Comparison of ENCODE assay signal across 13 mouse cellular contexts in the genomic region with DNA sequence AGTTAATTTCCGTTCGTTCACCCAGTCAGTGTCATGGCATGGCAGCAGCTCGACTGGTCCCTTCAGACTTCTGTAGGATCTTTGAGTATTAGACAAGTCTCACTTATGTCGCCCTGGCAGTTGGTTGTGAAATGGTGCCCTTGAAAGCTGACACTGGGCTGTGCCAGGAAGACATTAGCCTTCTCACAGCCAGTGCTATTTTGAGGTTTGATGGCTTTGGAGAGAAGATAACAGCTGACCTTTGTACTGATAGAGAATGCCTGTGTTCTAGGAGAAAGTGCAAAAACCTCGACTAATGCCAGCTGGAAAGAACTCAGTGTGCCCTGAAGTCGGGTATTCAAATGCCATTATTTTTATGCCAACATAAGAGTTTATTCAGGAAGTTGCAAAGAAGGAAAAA.
A peak's percentile ranks its signal among the peaks of the same experiment; 100 is the strongest.
DNase-seq lines count a peak whose midpoint lies in the region; ATAC-seq and TF ChIP-seq lines count a peak whose summit lies in the region.
"Had no signal": no experiment of that assay in that cellular context is flagged by ENCODE, and none has a peak within 500 bp of the region (broad histone marks: within the 10 kb centered on the region; RNA-seq: fewer than 3 reads in every experiment).

No protein-coding gene starts in this region.

- H3K4me1 ChIP-seq in heart, embryonic 12.5 days (replicated peaks): peaks cover 13% of the 10 kb centered on the region
- H3K4me1 ChIP-seq in heart, adult 2 months (ENCODE audit: control insufficient read depth, insufficient read depth, low read length): peaks cover 7% of the 10 kb centered on the region
- H3K4me1 ChIP-seq in intestine, postnatal 0 days (replicated peaks; ENCODE audit: control insufficient read depth, insufficient read depth, low read length): peaks cover 5% of the 10 kb centered on the region; the same call in 1 of the 2 replicates
- H3K4me1 ChIP-seq in forebrain, embryonic 14.5 days (ENCODE audit: control insufficient read depth, insufficient read depth, low read length): no peaks in the 10 kb centered on the region
- H3K4me1 ChIP-seq: hindbrain, embryonic 12.5 days; midbrain, embryonic 12.5 days had no signal

- H3K79me2 ChIP-seq in heart, adult 2 months (replicated peaks; ENCODE audit: control insufficient read depth, insufficient read depth, low read length): no peaks in the 10 kb centered on the region

- TF ChIP-seq EP300 in heart, adult 2 months (IDR thresholded peaks at IDR 0.05; ENCODE audit: insufficient read depth, low read depth, low read length): 0 out of 2 replicates have a peak, but pooled peaks have one; percentile 11

- no peak overlapping the region for H3K4me2 ChIP-seq in heart, embryonic 12.5 days
- H3K4me2 ChIP-seq in intestine, postnatal 0 days (replicated peaks; ENCODE audit: low read depth): no peak overlapping the region
- no peak overlapping the region for H3K4me2 ChIP-seq in forebrain, embryonic 14.5 days (ENCODE audit: low read length)
- H3K4me2 ChIP-seq: hindbrain, embryonic 12.5 days; midbrain, embryonic 12.5 days had no signal

- ATAC-seq in heart, embryonic 12.5 days (ENCODE audit: insufficient number of reproducible peaks, low FRiP score): no peak
- ATAC-seq in intestine, postnatal 0 days: peak; percentile 82
- no peak for ATAC-seq in cerebellum, adult (ENCODE audit: insufficient number of reproducible peaks, low FRiP score, low TSS enrichment)
- ATAC-seq in forebrain, embryonic 14.5 days: no peak
- ATAC-seq: forebrain, embryonic 16.5 days had no signal

- TF ChIP-seq CTCF in heart, adult 2 months (IDR thresholded peaks at IDR 0.05): no peak
- no peak for TF ChIP-seq CTCF in intestine, postnatal 0 days (IDR thresholded peaks at IDR 0.05; ENCODE audit: low read depth)

- no peaks in the 10 kb centered on the region for H3K27me3 ChIP-seq in heart, embryonic 12.5 days (replicated peaks)
- no peaks in the 10 kb centered on the region for H3K27me3 ChIP-seq in heart, adult 2 months (ENCODE audit: control insufficient read depth, insufficient read depth, low read length)
- no peaks in the 10 kb centered on the region for H3K27me3 ChIP-seq in intestine, postnatal 0 days (replicated peaks; ENCODE audit: control insufficient read depth, insufficient read depth, low read length)
- no peaks in the 10 kb centered on the region for H3K27me3 ChIP-seq in forebrain, embryonic 14.5 days (replicated peaks; ENCODE audit: control insufficient read depth, insufficient read depth, low read length)
- H3K27me3 ChIP-seq: hindbrain, embryonic 12.5 days; midbrain, embryonic 12.5 days had no signal

- intact Hi-C loops in heart, adult 2 months (cut with DNase I): loop anchor here (1.0 kb wide), 1 partner anchor 85 kb away; no protein-coding TSS in a partner anchor

- H3K9ac ChIP-seq in heart, embryonic 12.5 days: no peak overlapping the region
- H3K9ac ChIP-seq in heart, adult 2 months (ENCODE audit: low read depth, low read length): no peak overlapping the region
- no peak overlapping the region for H3K9ac ChIP-seq in intestine, postnatal 0 days (ENCODE audit: low read depth, low read length)
- H3K9ac ChIP-seq in forebrain, embryonic 14.5 days (ENCODE audit: low read length): no peak overlapping the region
- H3K9ac ChIP-seq: hindbrain, embryonic 12.5 days; midbrain, embryonic 12.5 days had no signal

- no peaks in the 10 kb centered on the region for H3K36me3 ChIP-seq in heart, embryonic 12.5 days
- peaks cover 2% of the 10 kb centered on the region; the same call in 1 of the 2 replicates for H3K36me3 ChIP-seq in heart, adult 2 months (ENCODE audit: control insufficient read depth, insufficient read depth, low read length)
- no peaks in the 10 kb centered on the region for H3K36me3 ChIP-seq in intestine, postnatal 0 days (ENCODE audit: control insufficient read depth, insufficient read depth)
- H3K36me3 ChIP-seq in forebrain, embryonic 14.5 days (ENCODE audit: control insufficient read depth, insufficient read depth, low read length): no peaks in the 10 kb centered on the region
- H3K36me3 ChIP-seq: hindbrain, embryonic 12.5 days; midbrain, embryonic 12.5 days had no signal

- peak; percentile 96 for DNase-seq in heart, adult 11 months
- peak; percentile 59 for DNase-seq in Muller cell, postnatal 12 days (ENCODE audit: inconsistent ontology term)
- DNase-seq in heart, adult 2 months: peak in 1 of 2 experiments; percentile 67
- no peak for DNase-seq in T-cell, adult 2 months (ENCODE audit: low spot score)
- no peak for DNase-seq in forebrain, embryonic 14.5 days (ENCODE audit: low spot score)
- DNase-seq: layer of hippocampus, postnatal 36 days; liver had no signal

- no peak overlapping the region; the same call in 1 of the 2 replicates for H3K27ac ChIP-seq in heart, embryonic 12.5 days (ENCODE audit: poor library complexity, severe bottlenecking)
- H3K27ac ChIP-seq in heart, adult 2 months: peak overlapping the region; percentile 86
- no peak overlapping the region for H3K27ac ChIP-seq in intestine, postnatal 0 days (ENCODE audit: low read depth, low read length)
- H3K27ac ChIP-seq in forebrain, embryonic 14.5 days (ENCODE audit: low read depth, low read length): no peak overlapping the region
- H3K27ac ChIP-seq: hindbrain, embryonic 12.5 days; midbrain, embryonic 12.5 days had no signal

- H3K4me3 ChIP-seq in heart, embryonic 12.5 days: no peak overlapping the region
- no peak overlapping the region for H3K4me3 ChIP-seq in heart, adult 2 months
- H3K4me3 ChIP-seq in intestine, postnatal 0 days (ENCODE audit: low read depth, low read length): no peak overlapping the region
- no peak overlapping the region for H3K4me3 ChIP-seq in forebrain, embryonic 14.5 days (ENCODE audit: low read depth, low read length)
- H3K4me3 ChIP-seq: hindbrain, embryonic 12.5 days; midbrain, embryonic 12.5 days had no signal

- TF ChIP-seq POLR2A in heart, adult 2 months (IDR thresholded peaks at IDR 0.05; ENCODE audit: insufficient read depth, low read depth, low read length): no peak

- 37% methylated on average over 6 of the region's 6 CpGs for WGBS in heart, embryonic 12.5 days
- 36% methylated on average over 6 of the region's 6 CpGs for WGBS in heart, adult 2 months
- WGBS in intestine, postnatal 0 days: 49% methylated on average over 6 of the region's 6 CpGs
- 79% methylated on average over 6 of the region's 6 CpGs for WGBS in forebrain, embryonic 14.5 days

- no peaks in the 10 kb centered on the region for H3K9me3 ChIP-seq in heart, embryonic 12.5 days (replicated peaks)
- H3K9me3 ChIP-seq in intestine, postnatal 0 days (ENCODE audit: control insufficient read depth): no peaks in the 10 kb centered on the region
- no peaks in the 10 kb centered on the region for H3K9me3 ChIP-seq in forebrain, embryonic 14.5 days (replicated peaks; ENCODE audit: control insufficient read depth, low read length)
- H3K9me3 ChIP-seq: hindbrain, embryonic 12.5 days; midbrain, embryonic 12.5 days had no signal

Comparison
In these comparisons a context has a peak if more than half of its experiments do, and no peak if none do; other contexts are left out.
1. DNase-seq: peak in heart, adult 11 months (single experiment) and Muller cell, postnatal 12 days (single experiment); none in T-cell, adult 2 months (single experiment) and forebrain, embryonic 14.5 days (single experiment).